Mouse (Mus musculus): Measurements from ENCODE around the gene 3110009E18Rik.

- TF ChIP-seq POLR2A (IDR thresholded peaks at IDR 0.05; ENCODE audit: extremely low read depth, insufficient read depth, low read length) (no peak), CTCF (IDR thresholded peaks at IDR 0.05; ENCODE audit: extremely low read depth, insufficient read depth, low read length) (no peak)
These were observed 41.6 kb downstream of the 3110009E18Rik start for GRCm38 (mm10) chr1:120162616-120163015.

Data from cortical plate, adult 2 months (tissue).